Comparison of ENCODE assay signal across 8 mouse cellular contexts in genomic region chr6:100671401-100671800, GRCm38 (mm10). TPM values are rescaled to one million over a fixed set of nuclear protein-coding genes. Genes with fewer than 3 reads are reported as not detected.
DNase-seq lines count a peak whose midpoint lies in the region; ATAC-seq lines count a peak whose summit lies in the region.

No protein-coding gene starts in this region.

- no peak overlapping the region for H3K27ac ChIP-seq in heart, embryonic 14.5 days (replicated peaks in 1 of 2; ENCODE audit: control insufficient read depth in 1 of 2, insufficient read depth in 1 of 2, low read depth in 2 of 2, low read length in 2 of 2)
- no peak overlapping the region for H3K27ac ChIP-seq in embryonic facial prominence, embryonic 10.5 days (replicated peaks)
- no peak overlapping the region for H3K27ac ChIP-seq in hindbrain, embryonic 14.5 days
- no peak overlapping the region for H3K27ac ChIP-seq in midbrain, embryonic 12.5 days (replicated peaks)

- no peaks in the 10 kb centered on the region for H3K27me3 ChIP-seq in heart, embryonic 14.5 days (ENCODE audit: control insufficient read depth, insufficient read depth, low read length)
- H3K27me3 ChIP-seq in embryonic facial prominence, embryonic 10.5 days (replicated peaks; ENCODE audit: low read depth, poor library complexity, severe bottlenecking), result peaks cover 4% of the 10 kb centered on the region; the same call in 1 of the 2 replicates
- no peaks in the 10 kb centered on the region for H3K27me3 ChIP-seq in hindbrain, embryonic 14.5 days (ENCODE audit: control insufficient read depth, insufficient read depth, low read length)
- peaks cover 8% of the 10 kb centered on the region for H3K27me3 ChIP-seq in midbrain, embryonic 12.5 days

- peaks cover 2 to 9% of the 10 kb centered on the region in 2 experiments; a peak in 2 of 4 replicates for H3K4me1 ChIP-seq in heart, embryonic 14.5 days (ENCODE audit: control insufficient read depth in 2 of 2, insufficient read depth in 2 of 2, low read length in 2 of 2)
- peaks cover 19% of the 10 kb centered on the region for H3K4me1 ChIP-seq in embryonic facial prominence, embryonic 10.5 days
- H3K4me1 ChIP-seq in hindbrain, embryonic 14.5 days (replicated peaks; ENCODE audit: control insufficient read depth, insufficient read depth, low read length), result 0 out of 2 replicates have a peak, but pooled peaks cover 7% of the 10 kb centered on the region
- peaks cover 11% of the 10 kb centered on the region for H3K4me1 ChIP-seq in midbrain, embryonic 12.5 days

- intact Hi-C loops in heart, postnatal 10 days (cut with DNase I), result loop anchor here (5.0 to 10.0 kb wide), 2 partner anchors 523 to 591 kb away; no protein-coding TSS in a partner anchor

- H3K9me3 ChIP-seq in heart, embryonic 14.5 days (ENCODE audit: control insufficient read depth, low read length), result no peaks in the 10 kb centered on the region
- H3K9me3 ChIP-seq in embryonic facial prominence, embryonic 10.5 days, result no peaks in the 10 kb centered on the region
- H3K9me3 ChIP-seq in hindbrain, embryonic 14.5 days (ENCODE audit: control insufficient read depth, low read length), result no peaks in the 10 kb centered on the region
- H3K9me3 ChIP-seq in midbrain, embryonic 12.5 days, result no peaks in the 10 kb centered on the region

- DNase-seq in heart, postnatal 10 days, result no peak
- no peak for DNase-seq in embryonic facial prominence, embryonic 10.5 days (ENCODE audit: low spot score)
- DNase-seq in hindbrain, embryonic 14.5 days (ENCODE audit: low spot score), result no peak
- no peak for DNase-seq in right cerebral cortex, postnatal 14 days
- DNase-seq in gastrocnemius, adult 8-10 months (ENCODE audit: low spot score in 2 of 2), result no peak
- no peak for DNase-seq in ovary, postnatal 36 days (ENCODE audit: low spot score)

- no peak for ATAC-seq in heart, embryonic 14.5 days (ENCODE audit: insufficient number of reproducible peaks, insufficient read depth, low FRiP score, low read depth)
- no peak for ATAC-seq in hindbrain, embryonic 14.5 days (ENCODE audit: low FRiP score)
- peak; percentile 41 for ATAC-seq in midbrain, embryonic 12.5 days (ENCODE audit: low FRiP score, low read depth)

- no peaks in the 10 kb centered on the region for H3K36me3 ChIP-seq in heart, embryonic 14.5 days (ENCODE audit: control insufficient read depth, insufficient read depth, low read length)
- no peaks in the 10 kb centered on the region; the same call in 1 of the 2 replicates for H3K36me3 ChIP-seq in embryonic facial prominence, embryonic 10.5 days (replicated peaks)
- H3K36me3 ChIP-seq in hindbrain, embryonic 14.5 days (replicated peaks; ENCODE audit: control insufficient read depth, insufficient read depth), result no peaks in the 10 kb centered on the region
- H3K36me3 ChIP-seq in midbrain, embryonic 12.5 days, result no peaks in the 10 kb centered on the region

- H3K4me3 ChIP-seq in heart, embryonic 14.5 days (ENCODE audit: control insufficient read depth in 1 of 2, insufficient read depth in 1 of 2, low read depth in 1 of 2, low read length in 2 of 2), result peak overlapping the region in 1 of 2 experiments; percentile 85; a peak in 2 of 4 replicates
- H3K4me3 ChIP-seq in embryonic facial prominence, embryonic 10.5 days, result peak overlapping the region; percentile 94
- peak overlapping the region; percentile 80 for H3K4me3 ChIP-seq in hindbrain, embryonic 14.5 days (replicated peaks; ENCODE audit: low read length)
- H3K4me3 ChIP-seq in midbrain, embryonic 12.5 days, result peak overlapping the region; percentile 87

- 5% methylated on average over 7 of the region's 7 CpGs for WGBS in heart, embryonic 14.5 days
- WGBS in embryonic facial prominence, embryonic 10.5 days, result 9% methylated on average over 7 of the region's 7 CpGs
- 6% methylated on average over 7 of the region's 7 CpGs for WGBS in hindbrain, embryonic 14.5 days
- WGBS in midbrain, embryonic 12.5 days, result 6% methylated on average over 7 of the region's 7 CpGs

- H3K9ac ChIP-seq in heart, embryonic 14.5 days (ENCODE audit: low read length), result peak overlapping the region; percentile 18; the same call in 1 of the 2 replicates
- no peak overlapping the region; the same call in 1 of the 2 replicates for H3K9ac ChIP-seq in hindbrain, embryonic 14.5 days
- H3K9ac ChIP-seq in midbrain, embryonic 12.5 days (replicated peaks), result no peak overlapping the region

- peak overlapping the region; percentile 91 for H3K4me2 ChIP-seq in heart, embryonic 14.5 days (ENCODE audit: low read length)
- peak overlapping the region; percentile 93 for H3K4me2 ChIP-seq in hindbrain, embryonic 14.5 days (replicated peaks)
- peak overlapping the region; percentile 95 for H3K4me2 ChIP-seq in midbrain, embryonic 12.5 days (replicated peaks)

RNA-seq across cellular contexts. Expression of gene Shq1, which starts 0.4 kb away (rescaled TPM):
- polyA plus RNA-seq in heart, embryonic 14.5 days (2014; fragmentation: Nextera tagmentation; extraction: Ambion mirVana), result 8.5 TPM in 2 replicates
- total RNA-seq in heart, postnatal 10 days (2021), result 1 to 10 TPM; 4.6 to 5.3 TPM
- polyA plus RNA-seq in embryonic facial prominence, embryonic 10.5 days (2016; fragmentation: Nextera tagmentation; extraction: Ambion mirVana), result 23.7 and 25.8 TPM in 2 replicates
- polyA plus RNA-seq in hindbrain, embryonic 14.5 days (2014; fragmentation: Nextera tagmentation; extraction: Ambion mirVana), result 7.6 and 7.9 TPM in 2 replicates
- polyA plus RNA-seq in midbrain, embryonic 12.5 days (2016; fragmentation: Nextera tagmentation; extraction: Ambion mirVana), result 16.8 and 17.3 TPM in 2 replicates
- total RNA-seq in gastrocnemius, adult 8-10 months (2022), result 1 to 10 TPM; 1.3 to 3.1 (median 1.8) TPM

RNA-seq across cellular contexts. Expression of gene Gxylt2, which starts 33.1 kb away (rescaled TPM):
- 3.4 and 4.2 TPM in 2 replicates for polyA plus RNA-seq in heart, embryonic 14.5 days (2014; fragmentation: Nextera tagmentation; extraction: Ambion mirVana)
- total RNA-seq in heart, postnatal 10 days (2021), result 10 to 100 TPM in 1 of 2 experiments, 1 to 10 TPM in 1; 9.8 to 10.8 TPM
- polyA plus RNA-seq in embryonic facial prominence, embryonic 10.5 days (2016; fragmentation: Nextera tagmentation; extraction: Ambion mirVana), result 2.2 and 3.6 TPM in 2 replicates
- polyA plus RNA-seq in hindbrain, embryonic 14.5 days (2014; fragmentation: Nextera tagmentation; extraction: Ambion mirVana), result 2.2 and 2.3 TPM in 2 replicates
- 5.6 and 6.0 TPM in 2 replicates for polyA plus RNA-seq in midbrain, embryonic 12.5 days (2016; fragmentation: Nextera tagmentation; extraction: Ambion mirVana)
- under 1 TPM; 0.31 to 0.83 (median 0.48) TPM for total RNA-seq in gastrocnemius, adult 8-10 months (2022)
